Comparison of ENCODE assay signal across 9 mouse cellular contexts in genomic region chr8:10925582-10926517, GRCm38 (mm10).
A peak's percentile ranks its signal among the peaks of the same experiment; 100 is the strongest.
DNase-seq lines count a peak whose midpoint lies in the region; ATAC-seq lines count a peak whose summit lies in the region.
"Had no signal": no experiment of that assay in that cellular context is flagged by ENCODE, and none has a peak within 500 bp of the region (broad histone marks: within the 10 kb centered on the region; RNA-seq: fewer than 3 reads in every experiment).

No protein-coding gene starts in this region.

- 10% methylated on average over 18 of the region's 18 CpGs for WGBS in heart, embryonic 10.5 days
- WGBS in forebrain, embryonic 14.5 days, result under 1% methylated on average over 18 of the region's 18 CpGs
- WGBS in midbrain, embryonic 11.5 days, result 3% methylated on average over 18 of the region's 18 CpGs

- no peaks in the 10 kb centered on the region for H3K27me3 ChIP-seq in heart, embryonic 10.5 days (ENCODE audit: insufficient read depth, poor library complexity, severe bottlenecking)
- no peaks in the 10 kb centered on the region for H3K27me3 ChIP-seq in forebrain, embryonic 14.5 days (replicated peaks; ENCODE audit: control insufficient read depth, insufficient read depth, low read length)
- H3K27me3 ChIP-seq in midbrain, embryonic 11.5 days (ENCODE audit: control insufficient read depth, insufficient read depth, low read length), result no peaks in the 10 kb centered on the region

- peak; percentile 13 for ATAC-seq in forebrain, embryonic 14.5 days
- ATAC-seq in midbrain, embryonic 11.5 days (ENCODE audit: low FRiP score), result peak; percentile 54
- ATAC-seq in megakaryocyte-erythroid progenitor cell, adult 5-6 weeks (replicated peaks; ENCODE audit: low FRiP score, low TSS enrichment, poor library complexity, severe bottlenecking), result no peak

- no peaks in the 10 kb centered on the region for H3K36me3 ChIP-seq in heart, embryonic 10.5 days
- H3K36me3 ChIP-seq in forebrain, embryonic 14.5 days (ENCODE audit: control insufficient read depth, insufficient read depth, low read length), result no peaks in the 10 kb centered on the region
- no peaks in the 10 kb centered on the region for H3K36me3 ChIP-seq in midbrain, embryonic 11.5 days (ENCODE audit: control insufficient read depth, insufficient read depth, low read length)
- H3K36me3 ChIP-seq: G1E had no signal

- H3K27ac ChIP-seq in heart, embryonic 10.5 days, result peak overlapping the region; percentile 91
- H3K27ac ChIP-seq in forebrain, embryonic 14.5 days (ENCODE audit: low read depth, low read length), result peak overlapping the region; percentile 59
- H3K27ac ChIP-seq in midbrain, embryonic 11.5 days (ENCODE audit: low read depth, low read length), result peak overlapping the region; percentile 90

- H3K4me2 ChIP-seq in forebrain, embryonic 14.5 days (ENCODE audit: low read length), result peak overlapping the region; percentile 34
- peak overlapping the region; percentile 36 for H3K4me2 ChIP-seq in midbrain, embryonic 11.5 days

- peak overlapping the region; percentile 29 for H3K4me3 ChIP-seq in heart, embryonic 10.5 days
- no peak overlapping the region for H3K4me3 ChIP-seq in forebrain, embryonic 14.5 days (ENCODE audit: low read depth, low read length)
- no peak overlapping the region for H3K4me3 ChIP-seq in midbrain, embryonic 11.5 days (ENCODE audit: low read depth, low read length)

- peaks cover 72% of the 10 kb centered on the region for H3K4me1 ChIP-seq in heart, embryonic 10.5 days
- peaks cover 66% of the 10 kb centered on the region for H3K4me1 ChIP-seq in forebrain, embryonic 14.5 days (ENCODE audit: control insufficient read depth, insufficient read depth, low read length)
- H3K4me1 ChIP-seq in midbrain, embryonic 11.5 days (ENCODE audit: control insufficient read depth, insufficient read depth, low read length), result peaks cover 74% of the 10 kb centered on the region

- DNase-seq in heart, embryonic 10.5 days (ENCODE audit: low spot score), result no peak
- DNase-seq in heart, adult 9 months (ENCODE audit: low spot score in 2 of 2), result no peak
- peak; percentile 81 for DNase-seq in ES-CJ7 (ENCODE audit: low read depth, low spot score)
- peak; percentile 68 for DNase-seq in forebrain, embryonic 14.5 days (ENCODE audit: low spot score)
- DNase-seq in midbrain, embryonic 11.5 days (ENCODE audit: low spot score, missing footprints), result peak; percentile 98
- DNase-seq in thymus, postnatal 4 days, result peak; percentile 57
- DNase-seq in ovary, adult 18-20 months (ENCODE audit: low spot score), result no peak

- H3K9ac ChIP-seq in forebrain, embryonic 14.5 days (ENCODE audit: low read length), result peak overlapping the region; percentile 3
- peak overlapping the region; percentile 44 for H3K9ac ChIP-seq in midbrain, embryonic 11.5 days (ENCODE audit: low read length)

- no peaks in the 10 kb centered on the region for H3K9me3 ChIP-seq in heart, embryonic 10.5 days
- no peaks in the 10 kb centered on the region for H3K9me3 ChIP-seq in forebrain, embryonic 14.5 days (replicated peaks; ENCODE audit: control insufficient read depth, low read length)
- H3K9me3 ChIP-seq in midbrain, embryonic 11.5 days (ENCODE audit: control insufficient read depth, low read length), result no peaks in the 10 kb centered on the region
- H3K9me3 ChIP-seq: G1E had no signal

Comparison
In these comparisons a context has a peak if more than half of its experiments do, and no peak if none do; other contexts are left out.
1. DNase-seq: peak in ES-CJ7 (single experiment), forebrain, embryonic 14.5 days (single experiment), midbrain, embryonic 11.5 days (single experiment) and thymus, postnatal 4 days (single experiment); none in heart, embryonic 10.5 days (single experiment), heart, adult 9 months (0 of 2) and ovary, adult 18-20 months (single experiment).
2. Peak in every context shown above with its lines, with median percentiles within 50 percentile points of each other: H3K27ac ChIP-seq.